Mouse (Mus musculus) layer of hippocampus, adult 2 months (tissue): ENCODE measurements around the gene Zfp462. TPM values are rescaled to one million over a fixed set of nuclear protein-coding genes. Genes with fewer than 3 reads are reported as not detected.
A peak's percentile ranks its signal among the peaks of the same experiment; 100 is the strongest.
"Not testable (repeated sequence)": the region's sequence is repeated elsewhere in the genome, so short reads cannot be mapped to it uniquely, and the experiment has no call there.

Experiments
- DNase-seq, 2 experiments: peaks; one replicate each; pipeline ENCODE4 v3.0.0; 2022; ENCODE audit warnings: low spot score in 2 of 2
- H3K27ac ChIP-seq: fragments of 200-600 bp; 2 replicates; pipeline ENCODE4 v1.8.1; 2022
- H3K4me3 ChIP-seq: fragments of 200-600 bp; 2 replicates; pipeline ENCODE4 v1.8.1; 2022; ENCODE audit warnings: mild to moderate bottlenecking
- CTCF ChIP-seq: fragments of 200-600 bp; conservative IDR thresholded peaks from 2 replicates; pipeline ENCODE4 v1.8.1; 2022; ENCODE audit warnings: antibody characterized with exemption, mild to moderate bottlenecking, moderate library complexity
- long read RNA-seq, 2 experiments: library from polyadenylated mRNA; stranded (forward); transcript quantifications; one replicate each; pipeline ENCODE4 v2.0.0; 2021; ENCODE audit warnings: borderline mapping rate in 2 of 2
- total RNA-seq, 2 experiments: library from RNA; stranded (reverse); gene quantifications; 2 replicates each; pipeline ENCODE4 v1.2.3; 2021

Zfp462 gene
- total RNA-seq = 10 to 100 TPM; 66.7 to 68.8 TPM
- long read RNA-seq, experiment 1, partial matches to known transcripts = 4 of 4 reads
- long read RNA-seq, experiment 1, other reads (novel, unspliced or antisense) = 0 of 4 reads
- long read RNA-seq, experiment 2, partial matches to known transcripts = 0 of 4 reads
- long read RNA-seq, experiment 2, other reads (novel, unspliced or antisense) = 4 of 4 reads

GRCm38 (mm10) chr4:54944921-54945430 lies at the start of gene Zfp462:
Gene Zfp462 (plus strand): TSS chr4:54945048.
- TF ChIP-seq CTCF = no peak
- H3K27ac ChIP-seq = peak within 1 kb of the TSS; percentile 68
- H3K4me3 ChIP-seq = peak within 1 kb of the TSS; percentile 86
- DNase-seq = no peak

- TF ChIP-seq CTCF = no peak
- DNase-seq = no peak
- H3K27ac ChIP-seq = no peak overlapping the region
- H3K4me3 ChIP-seq = no peak overlapping the region
These were observed 48.8 kb upstream of the Zfp462 start for GRCm38 (mm10) chr4:54896017-54896416.

DNA sequence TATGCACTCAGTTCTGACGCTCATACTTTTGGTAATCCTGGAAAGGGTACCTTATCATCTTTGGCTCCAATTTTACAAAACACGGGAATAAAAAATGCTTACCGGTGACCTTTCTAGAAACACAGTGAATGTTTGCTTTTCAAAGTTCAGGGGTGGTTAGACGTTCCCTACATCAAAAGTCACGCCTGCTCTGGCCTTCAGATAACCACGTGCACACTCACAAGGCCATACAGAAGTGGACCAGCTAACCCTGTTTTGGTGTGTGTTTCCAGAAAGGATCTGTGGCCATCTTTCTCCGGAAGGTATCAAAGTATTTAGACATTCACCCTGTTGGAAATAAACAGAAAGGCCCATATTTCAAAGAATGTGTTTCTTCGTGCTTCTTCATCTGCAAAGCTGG lies 40.2 kb upstream of the Zfp462 start:
- Histone ChIP-seq H3K4me3 (no peak overlapping the region), H3K27ac (no peak overlapping the region)
- no peak for DNase-seq
- no peak for TF ChIP-seq CTCF

DNA sequence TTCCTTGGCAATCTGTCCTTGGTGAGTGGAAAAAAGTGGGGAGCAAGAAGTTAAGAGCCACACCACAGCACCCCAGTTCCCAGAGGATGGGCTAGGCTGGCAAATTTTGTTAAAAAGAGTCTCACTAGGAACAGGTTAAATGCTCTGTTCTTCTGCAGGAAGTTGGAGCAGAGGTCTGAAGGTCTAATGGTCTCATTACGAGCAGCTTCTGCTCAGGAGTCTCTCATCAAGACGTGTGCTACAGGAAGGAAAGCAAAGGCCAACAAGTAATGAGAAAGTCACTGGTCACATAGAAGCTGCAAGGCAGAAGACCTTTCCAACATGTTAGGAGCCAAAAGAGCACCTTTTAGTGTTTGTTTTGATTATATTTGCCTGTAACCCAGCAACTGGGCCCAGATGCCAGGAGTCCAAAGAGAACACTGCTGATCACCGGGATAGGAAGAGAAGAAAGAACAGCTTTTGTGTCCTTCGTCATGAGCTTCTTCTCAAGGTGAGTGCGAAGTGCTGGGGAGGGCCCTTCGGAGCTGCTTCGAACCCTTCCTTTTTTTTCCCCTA lies 39.4 kb upstream of the Zfp462 start:
- Histone ChIP-seq H3K4me3 (no peak overlapping the region), H3K27ac (no peak overlapping the region)
- DNase-seq = no peak
- TF ChIP-seq CTCF = no peak

DNA sequence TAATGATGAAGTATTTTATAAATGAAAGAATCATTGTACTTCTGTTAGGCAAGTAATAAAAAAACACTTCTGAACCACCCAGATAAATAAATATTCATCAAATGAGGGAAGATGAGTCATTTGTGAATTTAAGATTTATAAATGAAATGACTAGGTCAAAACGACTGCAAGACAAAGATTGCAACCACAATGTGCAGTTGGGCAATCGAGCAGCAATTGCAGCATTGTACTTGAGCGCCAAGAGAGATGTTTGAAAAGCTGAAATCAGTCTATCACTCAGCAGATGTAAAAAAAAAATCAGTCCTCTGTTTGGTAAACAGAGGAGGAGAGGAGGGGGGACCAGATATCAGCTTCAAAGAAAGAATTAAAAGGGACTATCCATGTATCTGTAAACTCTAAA lies 34.5 kb upstream of the Zfp462 start:
- no peak overlapping the region for H3K4me3 ChIP-seq
- TF ChIP-seq CTCF = no peak
- no peak for DNase-seq
- H3K27ac ChIP-seq = no peak overlapping the region

- Histone ChIP-seq H3K27ac (no peak overlapping the region), H3K4me3 (no peak overlapping the region)
- no peak for TF ChIP-seq CTCF
- no peak for DNase-seq
These were observed 26.6 kb upstream of the Zfp462 start for GRCm38 (mm10) chr4:54918276-54918675.

GRCm38 (mm10) chr4:54923386-54923785 lies 21.5 kb upstream of the Zfp462 start:
- Histone ChIP-seq H3K4me3 (no peak overlapping the region), H3K27ac (no peak overlapping the region)
- DNase-seq = no peak
- peak; percentile 36 for TF ChIP-seq CTCF

DNA sequence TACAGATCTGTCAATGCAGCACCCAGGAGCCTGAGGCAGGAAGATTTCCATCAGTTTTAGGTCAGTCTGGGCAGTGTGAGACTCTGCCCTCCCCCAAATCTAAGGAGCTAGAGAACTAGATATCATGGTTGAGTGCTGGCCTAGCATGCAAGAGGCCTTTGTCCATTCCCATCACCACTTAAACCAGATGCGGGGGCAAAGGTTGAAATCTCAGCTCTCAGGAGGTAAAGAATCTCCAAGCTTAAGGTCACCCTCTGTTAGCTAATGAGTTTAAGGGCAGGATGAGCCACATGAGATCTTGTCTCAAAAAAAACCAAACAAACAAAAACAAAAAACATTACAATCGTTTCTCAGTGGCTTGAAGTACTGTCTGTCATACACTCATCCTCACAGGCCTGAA lies 20.5 kb upstream of the Zfp462 start:
- Histone ChIP-seq H3K27ac (no peak overlapping the region), H3K4me3 (no peak overlapping the region)
- TF ChIP-seq CTCF = no peak
- no peak for DNase-seq

GRCm38 (mm10) chr4:54926456-54926855 lies 18.4 kb upstream of the Zfp462 start:
- DNase-seq = not testable (repeated sequence)

DNA sequence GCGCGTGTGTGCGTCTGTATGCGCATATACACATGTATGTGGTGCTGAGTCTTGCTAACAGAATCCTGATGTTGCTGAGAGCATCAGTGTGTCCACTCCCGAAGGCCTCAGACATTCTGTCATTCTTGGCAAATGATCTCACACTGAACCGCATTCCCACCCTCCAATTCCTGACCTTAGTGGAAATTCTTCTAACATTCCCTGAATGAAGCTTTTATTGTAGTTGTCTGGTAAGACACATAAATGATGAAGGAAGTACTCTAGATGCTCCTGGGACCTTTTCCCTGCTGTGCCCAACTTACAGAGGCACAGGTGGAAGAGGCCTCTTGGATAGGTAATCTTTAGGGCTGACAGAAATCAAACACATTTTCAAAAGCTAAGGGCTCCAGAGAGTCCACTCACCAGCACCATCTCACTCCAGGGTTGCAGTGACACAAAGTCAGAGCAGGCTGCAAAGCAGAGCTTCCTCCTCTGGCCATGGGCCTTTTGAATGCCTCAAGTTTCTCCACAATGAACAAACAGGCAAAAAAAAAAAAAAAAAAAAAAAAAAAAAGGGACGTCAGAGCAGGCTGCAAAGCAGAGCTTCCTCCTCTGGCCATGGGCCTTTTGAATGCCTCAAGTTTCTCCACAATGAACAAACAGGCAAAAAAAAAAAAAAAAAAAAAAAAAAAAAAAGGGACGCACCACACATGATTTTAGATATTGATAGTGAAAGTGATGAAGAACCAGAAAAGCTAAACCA lies 17.4 kb upstream of the Zfp462 start:
- H3K4me3 ChIP-seq, H3K27ac ChIP-seq, DNase-seq: not testable (repeated sequence)

More at GRCm38 (mm10) chr4:54926456-54926855, 18.4 kb upstream of the Zfp462 start:
- H3K4me3 ChIP-seq, H3K27ac ChIP-seq: not testable (repeated sequence)

DNA sequence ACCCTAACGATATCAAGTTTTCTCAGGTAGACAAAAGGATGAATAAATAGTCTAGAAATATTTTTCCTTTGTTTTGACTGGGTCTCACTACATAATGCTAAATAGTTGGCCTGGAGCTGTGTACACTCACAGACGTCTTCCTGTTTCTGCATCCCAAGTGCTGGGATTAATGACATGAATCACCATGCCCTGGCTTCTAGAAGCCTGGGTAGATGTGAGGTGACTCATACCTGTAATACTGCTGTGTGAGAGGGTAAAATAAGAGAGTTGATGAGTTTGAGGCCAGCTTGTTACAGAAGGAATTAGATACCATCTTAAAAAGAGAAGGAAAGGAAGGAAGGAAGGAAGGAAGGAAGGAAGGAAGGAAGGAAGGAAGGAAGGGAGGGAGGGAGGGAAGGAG lies 15.2 kb upstream of the Zfp462 start:
- H3K27ac ChIP-seq = no peak overlapping the region
- DNase-seq = no peak
- no peak for TF ChIP-seq CTCF

DNA sequence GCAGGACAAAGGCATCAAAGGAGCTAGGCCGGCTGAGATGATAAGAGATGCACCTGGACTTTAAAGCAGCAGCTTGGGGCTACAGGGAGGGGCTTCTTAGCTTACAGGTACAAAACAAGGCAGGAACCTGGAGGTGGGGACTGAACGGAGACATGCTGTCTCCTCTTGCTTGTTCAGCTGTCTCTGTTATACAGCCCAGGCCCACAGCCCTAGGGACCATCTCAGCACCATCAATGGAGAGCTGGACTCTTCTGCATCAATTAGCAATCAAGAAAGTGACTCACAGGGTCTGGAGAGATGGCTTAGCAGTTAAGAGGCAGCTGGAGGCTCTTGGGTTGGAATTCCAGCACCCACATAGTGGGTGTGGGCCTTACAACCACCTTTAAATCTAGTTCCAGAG lies 12.2 kb upstream of the Zfp462 start:
- no peak for TF ChIP-seq CTCF
- Histone ChIP-seq H3K27ac (no peak overlapping the region), H3K4me3 (no peak overlapping the region)
- no peak for DNase-seq

More for the DNA sequence above, 15.2 kb upstream of the Zfp462 start:
- H3K4me3 ChIP-seq = no peak overlapping the region

GRCm38 (mm10) chr4:54937161-54937560 lies 7.7 kb upstream of the Zfp462 start:
- no peak for TF ChIP-seq CTCF
- no peak for DNase-seq

More at GRCm38 (mm10) chr4:54937161-54937560, 7.7 kb upstream of the Zfp462 start:
- no peak overlapping the region for H3K27ac ChIP-seq
- H3K4me3 ChIP-seq = no peak overlapping the region
